Mouse (Mus musculus): Measurements from ENCODE around the gene Sycp2. TPM values are rescaled to one million over a fixed set of nuclear protein-coding genes. Genes with fewer than 3 reads are reported as not detected.

Gene Sycp2
- polyA plus RNA-seq, 1 experiment = not detected

GRCm38 (mm10) chr2:178316281-178316680, 91.2 kb downstream of the Sycp2 start:
- no peak for DNase-seq (ENCODE audit: low read depth in 1 of 2, low spot score in 2 of 2)
- Histone ChIP-seq H3K27ac (ENCODE audit: insufficient read depth, low read length) (no peak overlapping the region), H3K4me3 (ENCODE audit: extremely low read depth, insufficient read depth, insufficient read length) (no peak overlapping the region), H3K27me3 (ENCODE audit: control insufficient read depth, insufficient read depth, low read length) (no peaks in the 10 kb centered on the region), H3K36me3 (ENCODE audit: control insufficient read depth, insufficient read depth, low read length) (no peaks in the 10 kb centered on the region), H3K4me1 (ENCODE audit: control insufficient read depth, insufficient read depth, insufficient read length) (no peaks in the 10 kb centered on the region)
- 70% methylated on average over 1 of the region's 1 CpGs for WGBS
- TF ChIP-seq CTCF (IDR thresholded peaks at IDR 0.05; ENCODE audit: extremely low read depth, insufficient read depth, insufficient read length, insufficient replicate concordance) = no peak
- no peak for TF ChIP-seq POLR2A (IDR thresholded peaks at IDR 0.05; ENCODE audit: low read depth, low read length)

- no peak for DNase-seq (ENCODE audit: low read depth in 1 of 2, low spot score in 2 of 2)
- Histone ChIP-seq H3K27ac (ENCODE audit: insufficient read depth, low read length) (no peak overlapping the region), H3K27me3 (ENCODE audit: control insufficient read depth, insufficient read depth, low read length) (no peaks in the 10 kb centered on the region), H3K4me1 (ENCODE audit: control insufficient read depth, insufficient read depth, insufficient read length) (no peaks in the 10 kb centered on the region), H3K36me3 (ENCODE audit: control insufficient read depth, insufficient read depth, low read length) (no peaks in the 10 kb centered on the region), H3K4me3 (ENCODE audit: extremely low read depth, insufficient read depth, insufficient read length) (no peak overlapping the region)
- no peak for TF ChIP-seq CTCF (IDR thresholded peaks at IDR 0.05; ENCODE audit: extremely low read depth, insufficient read depth, insufficient read length, insufficient replicate concordance)
- TF ChIP-seq POLR2A (IDR thresholded peaks at IDR 0.05; ENCODE audit: low read depth, low read length) = no peak
- 86% methylated on average over 7 of the region's 7 CpGs for WGBS
Measured at GRCm38 (mm10) chr2:178313539-178313938, 93.9 kb downstream of the Sycp2 start.

- H3K4me3 ChIP-seq (ENCODE audit: extremely low read depth, insufficient read depth, insufficient read length) = no peak overlapping the region
- 75% methylated on average over 6 of the region's 6 CpGs for WGBS
- H3K27me3 ChIP-seq (ENCODE audit: control insufficient read depth, insufficient read depth, low read length) = no peaks in the 10 kb centered on the region
- TF ChIP-seq CTCF (IDR thresholded peaks at IDR 0.05; ENCODE audit: extremely low read depth, insufficient read depth, insufficient read length, insufficient replicate concordance) (no peak), POLR2A (IDR thresholded peaks at IDR 0.05; ENCODE audit: low read depth, low read length) (no peak)
- no peak overlapping the region for H3K27ac ChIP-seq (ENCODE audit: insufficient read depth, low read length)
- DNase-seq (ENCODE audit: low read depth in 1 of 2, low spot score in 2 of 2) = no peak
- no peaks in the 10 kb centered on the region for H3K4me1 ChIP-seq (ENCODE audit: control insufficient read depth, insufficient read depth, insufficient read length)
- no peaks in the 10 kb centered on the region for H3K36me3 ChIP-seq (ENCODE audit: control insufficient read depth, insufficient read depth, low read length)
Measured at GRCm38 (mm10) chr2:178304669-178305068, 102.8 kb downstream of the Sycp2 start.

GRCm38 (mm10) chr2:178304188-178304529, 103.3 kb downstream of the Sycp2 start:
- H3K4me3 ChIP-seq (ENCODE audit: extremely low read depth, insufficient read depth, insufficient read length) = no peak overlapping the region
- no peaks in the 10 kb centered on the region for H3K27me3 ChIP-seq (ENCODE audit: control insufficient read depth, insufficient read depth, low read length)
- TF ChIP-seq POLR2A (IDR thresholded peaks at IDR 0.05; ENCODE audit: low read depth, low read length) = no peak
- no peak for TF ChIP-seq CTCF (IDR thresholded peaks at IDR 0.05; ENCODE audit: extremely low read depth, insufficient read depth, insufficient read length, insufficient replicate concordance)
- H3K36me3 ChIP-seq (ENCODE audit: control insufficient read depth, insufficient read depth, low read length) = no peaks in the 10 kb centered on the region
- no peaks in the 10 kb centered on the region for H3K4me1 ChIP-seq (ENCODE audit: control insufficient read depth, insufficient read depth, insufficient read length)
- WGBS = 55% methylated on average over 1 of the region's 1 CpGs
- DNase-seq (ENCODE audit: low read depth in 1 of 2, low spot score in 2 of 2) = no peak
- no peak overlapping the region for H3K27ac ChIP-seq (ENCODE audit: insufficient read depth, low read length)

GRCm38 (mm10) chr2:178303453-178304187, 103.9 kb downstream of the Sycp2 start:
- Histone ChIP-seq H3K4me3 (ENCODE audit: extremely low read depth, insufficient read depth, insufficient read length) (no peak overlapping the region), H3K27ac (ENCODE audit: insufficient read depth, low read length) (no peak overlapping the region), H3K36me3 (ENCODE audit: control insufficient read depth, insufficient read depth, low read length) (no peaks in the 10 kb centered on the region), H3K27me3 (ENCODE audit: control insufficient read depth, insufficient read depth, low read length) (no peaks in the 10 kb centered on the region), H3K4me1 (ENCODE audit: control insufficient read depth, insufficient read depth, insufficient read length) (no peaks in the 10 kb centered on the region)
- no peak for DNase-seq (ENCODE audit: low read depth in 1 of 2, low spot score in 2 of 2)
- TF ChIP-seq CTCF (IDR thresholded peaks at IDR 0.05; ENCODE audit: extremely low read depth, insufficient read depth, insufficient read length, insufficient replicate concordance) (no peak), POLR2A (IDR thresholded peaks at IDR 0.05; ENCODE audit: low read depth, low read length) (no peak)
- WGBS = 77% methylated on average over 8 of the region's 8 CpGs

Other genes with a start within 250 kb of the Sycp2 start
- 1.7 and 3.0 TPM in 2 replicates for gene Ppp1r3d, start 6.8 kb upstream of the Sycp2 start, polyA plus RNA-seq (2012; rRNA removed)
- 0.57 and 0.80 TPM in 2 replicates for gene Fam217b, start 6.8 kb upstream of the Sycp2 start, polyA plus RNA-seq (2012; rRNA removed)
- not detected in 2 replicates for gene Cdh26, start 22.8 kb upstream of the Sycp2 start, polyA plus RNA-seq (2012; rRNA removed)